Mouse (Mus musculus): ENCODE results near the gene Plekhg2. TPM values are rescaled to one million over a fixed set of nuclear protein-coding genes. Genes with fewer than 3 reads are reported as not detected.

Plekhg2 gene
- total RNA-seq, 2 experiments from 2014 or later = 10.0 to 12.3 TPM

GRCm38 (mm10) chr7:28373891-28374495 is 1.6 kb upstream of the Plekhg2 start:
- no peak for DNase-seq (ENCODE audit: extremely low spot score in 1 of 2, low spot score in 2 of 2)
- intact Hi-C loops (cut with DNase I) = loop anchor here (1.0 to 10.0 kb wide), 2 partner anchors 12 to 231 kb away; no protein-coding TSS in a partner anchor

GRCm38 (mm10) chr7:28373131-28373581 is 757 bp upstream of the Plekhg2 start:
- peak; percentile 78 to 79 for DNase-seq (ENCODE audit: extremely low spot score in 1 of 2, low spot score in 2 of 2)
- intact Hi-C loops (cut with DNase I) = loop anchor here (1.0 to 10.0 kb wide), 2 partner anchors 13 to 232 kb away; no protein-coding TSS in a partner anchor

DNA sequence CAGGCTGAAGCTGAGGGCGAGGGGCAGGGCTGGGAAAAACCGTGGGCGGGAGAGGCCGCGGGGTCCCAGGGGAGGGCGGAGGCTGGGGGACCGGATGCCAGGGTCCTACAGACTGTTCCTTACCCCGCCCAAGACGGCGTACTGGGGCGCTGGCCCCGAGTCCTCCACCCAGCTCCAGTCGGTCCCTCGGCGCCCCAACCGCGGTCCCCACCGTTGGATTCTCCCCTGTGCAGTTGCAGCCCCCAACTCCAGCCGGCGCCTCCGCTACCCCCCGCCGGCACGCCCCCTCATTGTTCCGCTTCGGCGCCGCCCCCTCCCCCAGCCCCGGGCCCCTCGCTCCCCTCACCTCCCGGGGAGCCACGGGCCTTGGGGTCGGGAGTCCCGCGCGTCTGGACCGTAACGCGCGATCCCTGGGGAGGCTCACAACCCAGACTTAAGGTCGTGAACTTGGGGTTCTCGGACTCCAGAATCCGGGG is 847 bp downstream of the Plekhg2 start:
- DNase-seq (ENCODE audit: extremely low spot score in 1 of 2, low spot score in 2 of 2) = peak in 1 of 2 experiments; percentile 90
- intact Hi-C loops (cut with DNase I) = loop anchor here (10.0 kb wide), 1 partner anchor 233 kb away; no protein-coding TSS in a partner anchor

- no peak for DNase-seq (ENCODE audit: extremely low spot score in 1 of 2, low spot score in 2 of 2)
- intact Hi-C loops (cut with DNase I) = loop anchor here (10.0 kb wide), 1 partner anchor 234 kb away; no protein-coding TSS in a partner anchor
These were observed 1.4 kb downstream of the Plekhg2 start for GRCm38 (mm10) chr7:28370977-28371513.

DNA sequence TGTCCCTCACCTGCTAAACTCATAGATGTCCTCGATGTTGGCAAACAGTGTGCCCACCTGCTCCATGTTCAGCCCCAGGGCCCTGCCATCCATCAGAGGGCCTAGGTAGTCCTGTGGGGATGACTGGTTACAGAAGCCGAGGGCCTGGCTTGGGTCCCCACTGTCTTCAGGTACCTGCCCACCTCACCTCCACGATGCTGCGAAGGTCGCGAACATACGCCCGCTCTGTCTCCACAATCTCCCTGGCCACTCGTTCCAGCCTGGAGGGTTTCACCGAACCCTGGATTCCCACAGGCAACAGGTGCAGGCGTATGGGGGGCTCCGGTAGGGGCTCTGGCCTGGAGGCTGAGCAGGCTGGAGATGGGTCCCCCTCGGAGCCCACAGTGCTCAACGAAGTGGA is 2.3 kb downstream of the Plekhg2 start:
- intact Hi-C loops (cut with DNase I) = loop anchor here (10.0 kb wide), 1 partner anchor 235 kb away; no protein-coding TSS in a partner anchor
- no peak for DNase-seq (ENCODE audit: extremely low spot score in 1 of 2, low spot score in 2 of 2)

DNA sequence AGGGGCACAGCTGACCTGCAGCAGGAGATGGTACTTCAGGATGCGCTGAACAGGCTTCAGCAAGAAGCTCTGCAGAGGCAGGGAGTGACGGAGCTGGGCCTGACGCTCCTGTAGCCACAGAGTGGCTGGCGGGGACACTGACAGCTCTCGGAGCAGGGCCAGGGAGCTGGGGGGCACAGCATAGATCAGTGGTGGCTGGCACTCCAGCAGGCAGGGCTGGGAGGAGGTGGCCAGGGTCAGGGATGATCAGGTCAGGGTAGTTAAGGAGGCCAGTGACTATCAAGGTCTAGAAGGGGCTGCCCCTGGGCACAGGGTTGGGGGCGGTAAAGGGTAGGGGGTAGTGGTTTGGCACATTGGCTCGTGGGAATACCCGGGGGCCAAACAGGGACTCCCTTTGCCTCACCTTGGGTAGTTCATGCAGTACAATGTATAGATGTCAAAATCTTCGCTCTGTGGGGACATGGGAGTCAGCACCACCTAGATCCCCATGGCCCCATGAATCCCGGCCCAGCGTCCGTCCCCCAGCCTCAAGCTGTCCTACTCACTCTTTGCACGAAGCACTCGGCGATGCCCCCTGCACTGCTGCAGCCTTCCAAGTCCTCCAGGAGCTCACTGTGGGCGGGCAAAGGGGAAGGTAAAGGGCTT is 4.0 kb downstream of the Plekhg2 start:
- intact Hi-C loops (cut with DNase I) = no loop called here
- DNase-seq (ENCODE audit: extremely low spot score in 1 of 2, low spot score in 2 of 2) = no peak

DNA sequence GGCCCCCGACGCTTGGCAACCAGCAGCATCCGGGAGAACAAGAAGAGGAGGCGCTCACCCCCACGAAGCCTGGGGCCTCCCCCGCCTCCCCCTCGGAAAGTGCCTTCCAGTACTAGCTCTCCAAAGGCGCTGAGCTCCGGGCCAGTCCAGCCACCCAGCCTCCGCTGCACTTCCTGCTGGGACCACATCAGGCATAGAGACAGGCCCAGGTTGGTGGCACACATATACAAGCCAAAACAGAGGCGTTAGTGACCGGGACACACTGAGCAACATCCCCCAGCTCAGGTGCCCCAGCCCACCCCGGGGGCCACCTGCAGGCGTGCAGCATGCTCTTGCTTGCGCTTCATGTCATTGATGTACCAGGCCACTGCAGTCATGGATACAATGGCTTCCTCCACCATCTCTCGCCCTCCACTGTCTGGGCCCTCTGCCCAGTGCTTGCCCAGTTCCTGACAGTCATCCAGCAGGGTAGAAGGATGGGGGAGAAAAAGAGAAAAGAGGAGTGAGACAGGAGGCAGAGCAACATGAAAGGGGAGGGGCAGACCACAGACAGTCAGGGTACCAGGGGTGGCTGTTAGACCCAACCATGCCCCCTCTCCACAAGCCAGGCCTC is 4.6 kb downstream of the Plekhg2 start:
- intact Hi-C loops (cut with DNase I) = no loop called here
- no peak for DNase-seq (ENCODE audit: extremely low spot score in 1 of 2, low spot score in 2 of 2)

GRCm38 (mm10) chr7:28362441-28363060 is 9.8 kb downstream of the Plekhg2 start:
- intact Hi-C loops (cut with DNase I) = no loop called here
- DNase-seq (ENCODE audit: extremely low spot score in 1 of 2, low spot score in 2 of 2) = no peak

GRCm38 (mm10) chr7:28361647-28362341 is 10.6 kb downstream of the Plekhg2 start:
- peak in 1 of 2 experiments; percentile 31 for DNase-seq (ENCODE audit: extremely low spot score in 1 of 2, low spot score in 2 of 2)
- intact Hi-C loops (cut with DNase I) = no loop called here

DNA sequence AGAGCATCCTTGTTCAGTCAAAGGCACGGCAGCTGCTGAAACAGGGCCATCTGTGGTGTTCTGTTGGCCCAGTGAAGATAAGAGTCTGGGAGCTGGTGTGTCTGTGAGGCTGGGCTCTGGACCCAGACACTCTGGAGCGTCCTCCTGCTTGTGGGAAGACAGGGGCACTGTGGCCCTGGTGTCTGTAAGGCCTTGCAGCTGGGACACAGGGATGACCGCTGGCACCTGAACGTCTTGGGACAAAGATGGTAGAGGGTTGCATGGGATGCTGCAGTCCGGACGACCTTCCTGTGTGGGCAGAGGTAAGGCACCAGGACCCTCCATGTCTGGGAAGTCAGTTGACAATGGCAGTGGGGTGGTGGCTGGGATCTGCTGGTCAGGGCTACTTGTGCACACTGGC is 12.1 kb downstream of the Plekhg2 start:
- DNase-seq (ENCODE audit: extremely low spot score in 1 of 2, low spot score in 2 of 2) = no peak
- intact Hi-C loops (cut with DNase I) = no loop called here

DNA sequence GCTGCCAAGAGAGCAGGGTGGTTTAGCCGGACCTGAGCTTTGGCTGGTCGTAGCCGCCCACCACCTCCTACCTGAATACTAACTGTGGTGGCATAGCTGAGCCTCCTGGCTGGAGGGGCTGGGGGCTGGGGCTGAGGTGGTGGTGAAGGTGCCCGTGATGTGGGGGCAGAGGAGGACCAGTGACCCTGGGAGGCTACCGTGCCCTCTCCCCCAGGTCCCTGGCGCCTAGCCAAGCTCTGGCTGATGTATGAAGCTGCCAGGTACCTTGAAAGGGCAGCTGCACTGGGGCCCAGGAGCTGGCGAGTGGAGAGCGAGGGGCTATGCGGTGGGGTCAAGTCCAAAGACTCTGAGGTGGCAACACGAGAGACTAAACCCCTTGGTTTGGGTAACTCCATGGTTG is 12.5 kb downstream of the Plekhg2 start:
- DNase-seq (ENCODE audit: extremely low spot score in 1 of 2, low spot score in 2 of 2) = peak in 1 of 2 experiments; percentile 56
- intact Hi-C loops (cut with DNase I) = no loop called here

- no peak for DNase-seq (ENCODE audit: extremely low spot score in 1 of 2, low spot score in 2 of 2)
- intact Hi-C loops (cut with DNase I) = no loop called here
These were observed 14.0 kb downstream of the Plekhg2 start for GRCm38 (mm10) chr7:28358431-28358830.

DNA sequence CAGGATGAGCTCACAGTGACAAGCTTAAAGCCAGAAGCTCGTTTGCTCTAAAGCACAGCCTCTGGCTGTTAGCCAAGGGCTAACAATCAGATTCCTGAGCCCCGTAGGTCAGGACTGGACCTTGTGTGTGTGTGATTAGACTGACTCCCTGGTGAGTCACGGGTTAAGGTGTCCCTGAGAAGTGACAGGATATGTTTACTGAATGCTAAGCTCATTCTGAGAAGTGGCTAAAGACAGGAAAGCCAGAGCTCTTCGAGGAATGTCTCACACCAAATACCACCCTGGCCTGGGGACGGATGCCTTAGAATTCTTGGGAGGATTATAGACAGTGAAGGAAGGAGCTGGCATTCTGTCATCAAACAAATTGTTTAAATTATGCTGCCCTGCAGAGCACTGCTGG is 14.4 kb downstream of the Plekhg2 start:
- intact Hi-C loops (cut with DNase I) = no loop called here
- no peak for DNase-seq (ENCODE audit: extremely low spot score in 1 of 2, low spot score in 2 of 2)

- intact Hi-C loops (cut with DNase I) = no loop called here
- peak in 1 of 2 experiments; percentile 85 for DNase-seq (ENCODE audit: extremely low spot score in 1 of 2, low spot score in 2 of 2)
These were observed 15.4 kb downstream of the Plekhg2 start for GRCm38 (mm10) chr7:28356981-28357380.

- no peak for DNase-seq (ENCODE audit: extremely low spot score in 1 of 2, low spot score in 2 of 2)
- intact Hi-C loops (cut with DNase I) = no loop called here
These were observed 17.2 kb downstream of the Plekhg2 start for GRCm38 (mm10) chr7:28355221-28355620.

- intact Hi-C loops (cut with DNase I) = no loop called here
- no peak for DNase-seq (ENCODE audit: extremely low spot score in 1 of 2, low spot score in 2 of 2)
These were observed 17.8 kb downstream of the Plekhg2 start for GRCm38 (mm10) chr7:28354596-28354995.

GRCm38 (mm10) chr7:28354113-28354581 is 18.3 kb downstream of the Plekhg2 start:
- intact Hi-C loops (cut with DNase I) = no loop called here
- DNase-seq (ENCODE audit: extremely low spot score in 1 of 2, low spot score in 2 of 2) = no peak

- DNase-seq (ENCODE audit: extremely low spot score in 1 of 2, low spot score in 2 of 2) = no peak
- intact Hi-C loops (cut with DNase I) = no loop called here
These were observed 19.1 kb downstream of the Plekhg2 start for GRCm38 (mm10) chr7:28353267-28353666.

Data from left cerebral cortex, postnatal 10 days (tissue).